Mouse (Mus musculus) heart, embryonic 14.5 days (tissue): ENCODE data around the gene Dbx1. TPM values are rescaled to one million over a fixed set of nuclear protein-coding genes. Genes with fewer than 3 reads are reported as not detected.

ENCODE experiments used
- polyA plus RNA-seq: library from polyadenylated mRNA; unstranded; fragments of >200 nt; fragmentation: Nextera tagmentation; extraction: Ambion mirVana; gene quantifications from 2 replicates; pipeline ENCODE4 v1.2.1, GENCODE M21; 2014

Gene Dbx1
- polyA plus RNA-seq, 1 experiment from 2014 or later: not detected

Other genes starting within 250 kb of the Dbx1 start
- gene Htatip2, start 122.3 kb upstream of the Dbx1 start, polyA plus RNA-seq: 14.9 TPM in 2 replicates
- gene Prmt3, start 141.5 kb upstream of the Dbx1 start, polyA plus RNA-seq: 45.7 and 48.4 TPM in 2 replicates